Mouse (Mus musculus): ENCODE measurements around the gene Hint3.
A peak's percentile ranks its signal among the peaks of the same experiment; 100 is the strongest.

GRCm38 (mm10) chr10:30600542-30600966, 28.9 kb downstream of the Hint3 start, which contains the start of gene Trmt11:
- TF ChIP-seq POLR2A (IDR thresholded peaks at IDR 0.05; ENCODE audit: borderline replicate concordance, extremely low read depth, low read depth, low read length) (peak; percentile 91; the same call in 1 of the 2 replicates), CTCF (IDR thresholded peaks at IDR 0.05; ENCODE audit: insufficient read depth, low read length) (no peak)

Measured in lung, adult 2 months (tissue).